Mouse (Mus musculus): ENCODE measurements around the gene Lmx1a. TPM values are rescaled to one million over a fixed set of nuclear protein-coding genes. Genes with fewer than 3 reads are reported as not detected.

The Lmx1a gene
- not detected in 2 replicates for polyA plus RNA-seq (2012; ENCODE audit: insufficient read depth, low replicate concordance)

DNA sequence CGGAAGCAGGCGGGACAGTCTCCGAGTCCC, at the start of gene Lmx1a:
Lmx1a (plus strand) TSS at position 6 of the 30 bp plus-strand sequence.
- 0 out of 2 replicates have a peak, but pooled peaks cover 2% of the 10 kb centered on the region for H3K9me3 ChIP-seq

DNA sequence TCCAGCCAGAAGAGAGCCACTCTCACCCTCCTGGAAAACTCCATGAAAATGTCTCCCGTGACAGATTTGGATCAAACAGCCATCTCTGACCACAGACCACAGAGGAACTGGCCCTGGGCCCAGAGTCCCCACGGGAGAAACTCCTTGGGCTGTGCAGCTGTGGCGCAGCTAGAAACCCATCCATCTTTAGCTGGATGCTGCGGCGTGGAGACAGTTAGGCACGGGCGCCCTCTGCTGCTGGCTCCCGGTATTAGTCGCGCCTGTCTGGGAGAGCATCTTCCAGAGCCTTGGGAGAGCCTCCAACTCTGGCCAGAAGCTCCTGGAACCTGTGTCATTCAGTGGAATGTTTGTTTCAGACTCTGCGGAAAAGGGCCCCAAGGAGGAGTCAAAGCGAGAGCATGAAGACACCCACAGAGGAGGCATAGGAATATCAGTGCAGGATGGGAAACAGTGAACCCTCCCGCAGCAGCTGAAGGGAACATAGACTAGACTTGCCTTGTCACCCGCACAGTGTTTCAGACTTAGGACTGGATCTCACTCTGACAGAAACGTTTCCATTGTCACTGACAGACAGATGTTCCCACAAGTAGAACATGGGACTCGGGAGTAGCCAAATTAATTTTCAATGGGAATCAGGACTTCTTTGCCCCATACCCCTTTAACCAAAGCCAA, 44.0 kb upstream of the Lmx1a start:
- Histone ChIP-seq H3K4me3 (replicated peaks) (no peak overlapping the region), H3K27me3 (replicated peaks) (peaks cover 18% of the 10 kb centered on the region), H3K9me3 (no peaks in the 10 kb centered on the region), H3K36me3 (replicated peaks; ENCODE audit: low read length) (no peaks in the 10 kb centered on the region), H3K4me1 (no peaks in the 10 kb centered on the region)
- TF ChIP-seq FLI1 (IDR thresholded peaks at IDR 0.05; ENCODE audit: low read length) = no peak

More for the DNA sequence above, at the start of gene Lmx1a:
- Histone ChIP-seq H3K36me3 (replicated peaks; ENCODE audit: low read length) (no peaks in the 10 kb centered on the region), H3K4me1 (peaks cover 8% of the 10 kb centered on the region), H3K4me3 (replicated peaks) (no peak within 1 kb of the TSS), H3K27me3 (replicated peaks) (peaks cover 79% of the 10 kb centered on the region)
- TF ChIP-seq FLI1 (IDR thresholded peaks at IDR 0.05; ENCODE audit: low read length) (no peak), GATA1 (IDR thresholded peaks at IDR 0.05; ENCODE audit: borderline replicate concordance, low read length) (no peak)

DNA sequence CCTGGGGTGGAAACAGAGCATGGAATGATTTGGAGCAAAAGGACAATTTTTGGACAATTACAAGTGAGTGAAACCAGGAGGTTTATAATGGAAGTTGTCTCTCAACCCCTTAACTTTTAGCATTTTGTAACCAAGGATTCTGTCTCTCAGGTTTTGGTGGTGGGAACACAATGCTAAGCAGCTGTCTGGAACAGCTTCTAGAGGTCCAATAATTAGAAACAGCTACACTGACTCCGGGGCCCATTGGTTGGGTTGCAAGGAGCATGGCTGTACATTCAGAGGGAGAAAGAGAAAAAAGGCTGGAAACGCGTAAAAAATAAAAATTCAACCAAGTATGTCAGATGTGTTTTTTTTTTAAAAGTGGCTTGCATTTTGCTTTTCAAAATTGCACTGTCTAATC, 40.4 kb upstream of the Lmx1a start:
- H3K36me3 ChIP-seq (replicated peaks; ENCODE audit: low read length) = no peaks in the 10 kb centered on the region
- TF ChIP-seq FLI1 (IDR thresholded peaks at IDR 0.05; ENCODE audit: low read length) (no peak), GATA1 (IDR thresholded peaks at IDR 0.05; ENCODE audit: borderline replicate concordance, low read length) (no peak)
- no peaks in the 10 kb centered on the region for H3K4me1 ChIP-seq
- H3K4me3 ChIP-seq (replicated peaks) = no peak overlapping the region
- no peaks in the 10 kb centered on the region for H3K9me3 ChIP-seq
- peaks cover 3% of the 10 kb centered on the region for H3K27me3 ChIP-seq (replicated peaks)

DNA sequence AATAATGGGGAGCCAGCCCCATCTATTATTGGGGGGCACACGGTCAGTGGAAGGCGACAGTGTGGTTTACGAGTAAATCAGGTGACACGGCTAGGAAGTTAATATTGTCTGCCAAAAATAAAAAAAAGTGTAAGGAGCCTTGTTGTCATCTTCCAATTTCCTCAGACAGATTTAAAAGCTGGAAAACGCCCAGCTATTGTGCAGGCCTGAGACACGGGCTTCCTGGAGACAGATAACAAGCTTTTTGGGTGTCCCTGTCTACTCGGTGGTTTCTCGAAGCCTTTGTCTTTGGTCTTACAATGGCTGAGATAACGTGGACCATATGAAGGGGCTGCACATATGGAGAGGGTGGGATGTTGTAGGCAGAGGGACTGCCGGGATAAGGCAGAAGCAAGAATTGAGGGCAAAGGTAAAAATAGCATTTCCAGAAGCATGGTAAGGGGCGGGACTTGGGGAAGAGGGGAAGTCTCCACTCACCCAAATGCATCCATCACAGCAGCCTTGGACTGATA, 39.9 kb upstream of the Lmx1a start:
- Histone ChIP-seq H3K4me3 (replicated peaks) (no peak overlapping the region), H3K27me3 (replicated peaks) (no peaks in the 10 kb centered on the region), H3K4me1 (no peaks in the 10 kb centered on the region), H3K36me3 (replicated peaks; ENCODE audit: low read length) (no peaks in the 10 kb centered on the region), H3K9me3 (no peaks in the 10 kb centered on the region)
- TF ChIP-seq FLI1 (IDR thresholded peaks at IDR 0.05; ENCODE audit: low read length) = no peak
- no peak for TF ChIP-seq GATA1 (IDR thresholded peaks at IDR 0.05; ENCODE audit: borderline replicate concordance, low read length)

DNA sequence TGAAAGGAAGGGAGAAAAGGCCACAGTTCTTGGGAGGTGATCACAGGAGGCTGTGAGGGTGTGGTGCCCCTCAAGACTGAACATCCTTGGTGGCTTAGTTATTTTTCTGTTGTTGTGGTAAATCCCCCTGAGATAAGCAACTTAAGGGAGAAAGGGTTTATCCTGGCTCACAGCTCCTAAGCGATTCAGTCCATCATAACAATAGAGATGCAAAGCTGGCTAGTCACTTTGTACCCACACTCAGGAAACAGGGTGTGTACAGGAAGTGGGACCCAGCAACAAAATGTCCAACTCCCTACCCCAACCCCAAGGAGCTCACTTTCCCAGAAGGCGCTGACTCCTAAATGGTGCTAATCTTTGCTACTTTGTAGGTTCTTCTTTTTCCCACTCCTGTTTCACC, 36.7 kb upstream of the Lmx1a start:
- Histone ChIP-seq H3K4me1 (no peaks in the 10 kb centered on the region), H3K9me3 (no peaks in the 10 kb centered on the region), H3K4me3 (replicated peaks) (no peak overlapping the region), H3K27me3 (replicated peaks) (no peaks in the 10 kb centered on the region), H3K36me3 (replicated peaks; ENCODE audit: low read length) (no peaks in the 10 kb centered on the region)
- no peak for TF ChIP-seq FLI1 (IDR thresholded peaks at IDR 0.05; ENCODE audit: low read length)
- TF ChIP-seq GATA1 (IDR thresholded peaks at IDR 0.05; ENCODE audit: borderline replicate concordance, low read length) = no peak

DNA sequence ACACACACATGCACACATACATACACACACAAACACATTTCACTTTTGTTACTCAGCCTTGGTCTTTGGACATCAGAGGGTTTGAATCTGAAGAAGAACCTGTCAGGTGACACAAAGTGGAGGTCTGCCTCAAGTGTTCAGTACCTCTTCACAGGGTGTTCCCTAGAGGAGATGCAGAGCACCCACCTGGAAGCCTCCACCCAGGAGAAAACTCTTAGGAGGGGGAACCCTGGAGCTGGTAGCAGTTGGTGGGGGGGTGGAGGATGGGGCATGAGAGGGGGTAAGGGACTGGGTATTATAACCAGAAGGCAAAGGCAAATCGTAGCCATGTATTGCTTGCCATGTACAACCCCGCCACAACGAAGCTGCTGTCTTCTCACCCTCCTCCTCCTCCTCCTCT, 30.0 kb upstream of the Lmx1a start:
- Histone ChIP-seq H3K4me1 (peaks cover 4% of the 10 kb centered on the region; the same call in 1 of the 2 replicates), H3K9me3 (no peaks in the 10 kb centered on the region), H3K4me3 (replicated peaks) (no peak overlapping the region), H3K36me3 (replicated peaks; ENCODE audit: low read length) (no peaks in the 10 kb centered on the region), H3K27me3 (replicated peaks) (peaks cover 33% of the 10 kb centered on the region)
- TF ChIP-seq FLI1 (IDR thresholded peaks at IDR 0.05; ENCODE audit: low read length) (no peak), GATA1 (IDR thresholded peaks at IDR 0.05; ENCODE audit: borderline replicate concordance, low read length) (no peak)

DNA sequence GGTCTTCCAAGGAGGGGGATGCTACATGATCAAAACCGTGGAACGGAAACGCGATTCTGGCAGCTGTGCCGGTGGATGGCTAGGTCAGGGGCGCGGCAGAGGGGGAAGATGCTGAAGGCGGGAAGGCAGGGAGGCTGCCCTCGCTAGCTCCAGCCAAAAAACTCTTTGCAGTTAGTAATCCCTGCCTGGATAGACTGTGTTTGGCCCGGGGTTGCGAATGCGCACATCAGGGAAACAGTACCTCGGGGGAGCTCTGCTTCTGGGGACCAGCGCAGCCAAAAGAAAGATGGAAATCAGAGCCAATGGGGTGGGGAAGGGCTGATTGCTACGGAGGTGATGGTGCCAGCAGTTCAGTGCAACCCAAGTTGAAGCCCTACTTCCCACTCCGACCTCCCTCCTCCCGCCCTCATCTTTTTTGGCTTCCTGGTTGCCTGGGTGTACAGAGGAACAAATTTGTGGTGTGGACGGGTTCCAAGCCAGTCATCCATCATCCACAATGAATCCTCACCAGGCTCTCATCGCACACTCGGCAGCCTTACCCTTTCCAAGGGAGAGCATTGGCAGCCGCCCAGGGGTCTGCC, 28.4 kb upstream of the Lmx1a start:
- H3K9me3 ChIP-seq = no peaks in the 10 kb centered on the region
- no peaks in the 10 kb centered on the region for H3K36me3 ChIP-seq (replicated peaks; ENCODE audit: low read length)
- H3K4me1 ChIP-seq = peaks cover 4% of the 10 kb centered on the region; the same call in 1 of the 2 replicates
- no peak overlapping the region for H3K4me3 ChIP-seq (replicated peaks)
- peaks cover 35% of the 10 kb centered on the region for H3K27me3 ChIP-seq (replicated peaks)
- TF ChIP-seq GATA1 (IDR thresholded peaks at IDR 0.05; ENCODE audit: borderline replicate concordance, low read length) (no peak), FLI1 (IDR thresholded peaks at IDR 0.05; ENCODE audit: low read length) (no peak)

DNA sequence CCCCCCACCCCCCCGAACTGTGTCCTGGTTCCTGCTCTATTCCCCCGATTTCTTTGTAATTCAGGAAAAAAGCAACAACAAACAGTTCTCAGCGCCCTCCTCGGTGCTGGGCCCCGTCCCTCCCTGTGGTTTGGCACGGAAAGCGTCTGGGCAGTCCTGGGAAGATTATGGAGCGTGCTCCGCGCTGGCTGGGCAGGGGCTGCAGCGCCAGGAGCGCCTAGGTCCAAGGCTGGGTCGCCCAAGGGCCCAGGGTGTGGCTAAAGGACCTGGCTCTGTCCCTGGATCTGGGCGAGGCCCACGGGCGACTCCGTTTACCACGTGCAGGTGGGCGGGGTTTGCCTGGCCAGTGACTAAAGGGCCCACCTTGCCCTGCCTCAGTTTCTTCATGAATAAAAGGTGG, 27.9 kb upstream of the Lmx1a start:
- peaks cover 35% of the 10 kb centered on the region for H3K27me3 ChIP-seq (replicated peaks)
- TF ChIP-seq FLI1 (IDR thresholded peaks at IDR 0.05; ENCODE audit: low read length) (no peak), GATA1 (IDR thresholded peaks at IDR 0.05; ENCODE audit: borderline replicate concordance, low read length) (no peak)
- H3K36me3 ChIP-seq (replicated peaks; ENCODE audit: low read length) = no peaks in the 10 kb centered on the region
- H3K4me1 ChIP-seq = peaks cover 4% of the 10 kb centered on the region; the same call in 1 of the 2 replicates
- no peak overlapping the region for H3K4me3 ChIP-seq (replicated peaks)
- no peaks in the 10 kb centered on the region for H3K9me3 ChIP-seq

DNA sequence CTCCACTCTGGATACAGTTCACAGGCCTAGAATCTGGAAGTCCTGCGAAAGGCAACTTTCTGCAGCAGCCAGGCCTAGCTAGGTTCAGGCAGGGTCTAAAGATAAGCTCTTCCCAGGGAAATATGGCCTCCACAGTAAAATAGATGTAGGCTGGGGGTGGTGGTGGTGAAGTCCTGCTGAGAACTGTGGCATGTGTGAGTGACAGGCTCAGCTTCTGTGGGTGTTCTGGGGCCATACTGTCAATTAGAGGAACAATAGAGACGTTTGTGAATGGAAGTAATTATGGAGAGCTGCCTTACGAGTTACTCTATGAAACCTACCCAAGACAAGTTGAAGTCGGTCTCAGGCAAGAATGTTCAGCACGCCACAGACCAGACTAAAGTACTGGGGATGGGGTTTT, 25.9 kb upstream of the Lmx1a start:
- no peak overlapping the region for H3K4me3 ChIP-seq (replicated peaks)
- no peaks in the 10 kb centered on the region for H3K9me3 ChIP-seq
- H3K4me1 ChIP-seq = peaks cover 4% of the 10 kb centered on the region; the same call in 1 of the 2 replicates
- no peaks in the 10 kb centered on the region for H3K36me3 ChIP-seq (replicated peaks; ENCODE audit: low read length)
- TF ChIP-seq GATA1 (IDR thresholded peaks at IDR 0.05; ENCODE audit: borderline replicate concordance, low read length) = no peak
- no peak for TF ChIP-seq FLI1 (IDR thresholded peaks at IDR 0.05; ENCODE audit: low read length)
- H3K27me3 ChIP-seq (replicated peaks) = peaks cover 36% of the 10 kb centered on the region

DNA sequence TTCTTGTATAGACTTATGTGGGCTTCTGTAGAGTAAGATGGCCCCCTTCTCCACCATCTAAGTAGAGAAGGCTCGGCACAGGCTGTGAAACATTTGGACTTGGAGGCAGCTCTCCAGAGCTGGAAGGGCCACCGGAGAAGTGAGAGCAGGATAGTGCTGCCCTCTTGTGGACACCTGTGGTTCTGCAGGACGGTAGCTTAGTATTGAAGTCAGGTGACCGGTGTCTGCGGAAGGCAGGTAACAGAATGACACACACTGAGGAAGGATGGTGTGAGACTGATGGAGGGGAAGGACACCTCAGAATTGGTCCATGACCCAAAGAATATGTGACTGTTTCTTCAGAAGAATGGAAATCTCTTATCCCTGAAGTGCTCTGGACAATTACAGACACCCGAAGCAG, 19.2 kb upstream of the Lmx1a start:
- peaks cover 13% of the 10 kb centered on the region for H3K27me3 ChIP-seq (replicated peaks)
- H3K4me1 ChIP-seq = no peaks in the 10 kb centered on the region; the same call in 1 of the 2 replicates
- TF ChIP-seq FLI1 (IDR thresholded peaks at IDR 0.05; ENCODE audit: low read length) (no peak), GATA1 (IDR thresholded peaks at IDR 0.05; ENCODE audit: borderline replicate concordance, low read length) (no peak)
- H3K9me3 ChIP-seq = no peaks in the 10 kb centered on the region
- H3K4me3 ChIP-seq (replicated peaks) = no peak overlapping the region
- H3K36me3 ChIP-seq (replicated peaks; ENCODE audit: low read length) = no peaks in the 10 kb centered on the region

Data from megakaryocyte, embryonic 14.5 days (primary cell).